Mouse (Mus musculus) lung, postnatal 0 days (tissue): Measurements from ENCODE around the gene Olfml2b.

ENCODE experiments used
- CTCF ChIP-seq: IDR thresholded peaks from 2 replicates; pipeline ENCODE4 v1.5.1; 2016; ENCODE audit warnings: antibody characterized with exemption, mild to moderate bottlenecking
- EP300 ChIP-seq: IDR thresholded peaks from 2 replicates; pipeline ENCODE4 v1.6.1; 2016; ENCODE audit warnings: antibody characterized with exemption, mild to moderate bottlenecking, control low read depth

DNA sequence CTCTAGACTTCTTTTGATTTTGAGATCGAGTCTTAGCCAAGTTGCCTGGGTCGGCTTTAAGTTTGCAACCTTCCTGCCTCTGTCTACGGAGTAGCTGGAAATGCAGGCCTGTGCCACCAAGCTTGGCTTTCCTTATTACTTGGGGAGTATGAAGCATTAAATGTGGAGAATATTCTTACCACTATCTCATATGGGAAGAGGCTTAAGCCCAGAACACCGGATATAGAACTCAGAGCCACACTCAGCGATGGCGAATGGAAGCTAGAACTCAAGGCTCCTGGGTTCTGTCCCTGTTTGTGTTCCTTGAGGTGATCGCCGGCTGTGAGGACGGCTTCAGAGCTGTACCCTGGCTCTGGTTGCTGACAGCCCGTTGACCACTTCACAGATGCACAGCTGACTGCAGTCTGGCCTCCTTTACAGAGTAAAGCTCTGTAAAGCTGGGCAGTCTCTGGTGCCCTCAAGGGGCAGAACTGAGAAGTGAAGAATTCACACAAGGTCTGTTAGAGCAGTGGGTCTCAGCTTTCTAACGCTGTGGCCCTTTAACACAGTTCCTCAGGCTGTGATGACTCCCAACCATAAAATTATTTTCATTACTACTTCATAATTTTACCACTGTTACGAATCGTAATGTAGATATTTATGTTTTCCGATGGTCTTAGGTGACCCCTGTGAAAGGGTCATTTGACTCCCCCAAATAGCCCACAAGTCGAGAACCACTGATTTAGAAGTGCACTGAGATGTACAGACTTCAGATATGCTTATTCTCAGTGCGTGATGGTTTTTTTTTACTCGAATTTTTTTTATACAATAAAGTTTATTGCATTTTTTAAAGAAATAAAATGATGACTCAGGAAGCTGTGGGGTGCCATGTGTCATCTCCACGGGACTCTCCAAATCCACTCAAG, 31.1 kb upstream of the Olfml2b start:
- TF ChIP-seq CTCF (peak; percentile 98), EP300 (no peak)
